Mouse (Mus musculus) stomach, postnatal 0 days (tissue): ENCODE measurements around the gene Nrp1.

Experiments used
- CTCF ChIP-seq: IDR thresholded peaks from 2 replicates; pipeline ENCODE4 v1.5.1; 2016; ENCODE audit warnings: antibody characterized with exemption, low read depth, mild to moderate bottlenecking, moderate library complexity
- EP300 ChIP-seq: optimal IDR thresholded peaks from 2 replicates; pipeline ENCODE3; 2016; ENCODE audit warnings: antibody characterized with exemption

DNA sequence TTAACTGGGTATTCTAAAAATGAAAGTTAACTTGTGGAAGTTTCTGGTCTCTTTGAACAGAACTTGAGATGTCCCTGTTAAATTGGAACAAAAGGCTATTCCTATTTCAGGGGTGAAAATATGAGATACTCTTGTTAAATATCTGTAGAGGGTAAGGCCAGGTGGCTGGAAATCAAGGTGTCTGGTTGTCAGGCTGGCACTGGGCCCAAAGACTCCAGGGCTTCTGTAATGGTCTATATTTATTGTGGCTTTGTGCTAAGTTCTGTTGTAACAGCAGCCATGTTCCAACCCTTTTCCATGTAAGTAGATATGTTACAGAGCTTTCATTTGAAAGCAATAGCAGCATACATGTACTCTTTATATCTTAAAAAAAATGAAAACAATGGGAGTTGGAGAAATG is 103.3 kb downstream of the Nrp1 start:
- no peak for TF ChIP-seq EP300
- TF ChIP-seq CTCF, result no peak
